Mouse (Mus musculus): Measurements from ENCODE around the gene Iqschfp.

- no peak for TF ChIP-seq CTCF (IDR thresholded peaks at IDR 0.05; ENCODE audit: extremely low read depth, insufficient read depth, low read length)
- no peak for TF ChIP-seq POLR2A (IDR thresholded peaks at IDR 0.05; ENCODE audit: extremely low read depth, insufficient read depth, low read length)
These were observed 297.1 kb downstream of the Iqschfp start for GRCm38 (mm10) chr3:68189100-68189499.

Measured in cortical plate, adult 2 months (tissue).